Mouse (Mus musculus) stomach, postnatal 0 days (tissue): ENCODE results near the gene Vegfa. TPM values are rescaled to one million over a fixed set of nuclear protein-coding genes. Genes with fewer than 3 reads are reported as not detected.

Experiments used
- ATAC-seq: fragments of 200-750 bp; cut with Nextera tagmentation; 2 replicates; pipeline ENCODE4 v1.8.0; 2017; ENCODE audit not compliant: low FRiP score, low TSS enrichment
- DNase-seq: peaks from one replicate; pipeline ENCODE4 v3.0.0-alpha.2; 2016; ENCODE audit warnings: low spot score
- H3K27ac ChIP-seq: fragments of 300-500 bp; sonication (generic); replicated peaks from 2 replicates; pipeline ENCODE4 v1.5.1; 2014; ENCODE audit warnings: mild to moderate bottlenecking, control low read depth
- H3K27me3 ChIP-seq: fragments of 300-500 bp; sonication (generic); 2 replicates; pipeline ENCODE4 v1.6.1; 2014; ENCODE audit warnings: low read length; ENCODE audit not compliant: control insufficient read depth, insufficient read depth
- H3K36me3 ChIP-seq: fragments of 300-500 bp; sonication (generic); 2 replicates; pipeline ENCODE4 v1.6.1; 2014; ENCODE audit warnings: low read length, mixed read lengths; ENCODE audit not compliant: control insufficient read depth, insufficient read depth
- H3K4me1 ChIP-seq: fragments of 300-500 bp; sonication (generic); replicated peaks from 2 replicates; pipeline ENCODE4 v1.6.1; 2014; ENCODE audit warnings: antibody characterized with exemption; ENCODE audit not compliant: control insufficient read depth, insufficient read depth
- H3K4me2 ChIP-seq: fragments of 300-500 bp; sonication (generic); replicated peaks from 2 replicates; pipeline ENCODE4 v1.6.1; 2014; ENCODE audit warnings: low read depth, mild to moderate bottlenecking, control low read depth, moderate library complexity
- H3K4me3 ChIP-seq: fragments of 300-500 bp; sonication (generic); 2 replicates; pipeline ENCODE4 v1.5.1; 2014; ENCODE audit warnings: low read depth, low read length, control low read depth
- H3K9ac ChIP-seq: fragments of 300-500 bp; sonication (generic); 2 replicates; pipeline ENCODE4 v1.6.1; 2014; ENCODE audit warnings: mild to moderate bottlenecking, low read length, control low read depth, mixed read lengths
- H3K9me3 ChIP-seq: fragments of 300-500 bp; sonication (generic); 2 replicates; pipeline ENCODE4 v1.6.1; 2016; ENCODE audit warnings: low read length; ENCODE audit not compliant: control insufficient read depth
- CTCF ChIP-seq: IDR thresholded peaks from 2 replicates; pipeline ENCODE4 v1.5.1; 2016; ENCODE audit warnings: antibody characterized with exemption, low read depth, mild to moderate bottlenecking, moderate library complexity
- EP300 ChIP-seq: optimal IDR thresholded peaks from 2 replicates; pipeline ENCODE3; 2016; ENCODE audit warnings: antibody characterized with exemption
- WGBS: fragments of 180-500 bp; shearing (Covaris S2); extraction: QIAGEN DNeasy Blood & Tissue Kit; methylation state at CpG from one replicate; pipeline ENCODE4 v1.1.7; 2014; 5-methylcytosine and 5-hydroxymethylcytosine counted together
- polyA plus RNA-seq: library from polyadenylated mRNA; unstranded; fragments of >200 nt; fragmentation: Nextera tagmentation; extraction: Ambion mirVana; gene quantifications from 2 replicates; pipeline ENCODE4 v1.2.1, GENCODE M21; 2015

Vegfa gene
- polyA plus RNA-seq, 1 experiment from 2014 or later: 3.1 TPM

DNA sequence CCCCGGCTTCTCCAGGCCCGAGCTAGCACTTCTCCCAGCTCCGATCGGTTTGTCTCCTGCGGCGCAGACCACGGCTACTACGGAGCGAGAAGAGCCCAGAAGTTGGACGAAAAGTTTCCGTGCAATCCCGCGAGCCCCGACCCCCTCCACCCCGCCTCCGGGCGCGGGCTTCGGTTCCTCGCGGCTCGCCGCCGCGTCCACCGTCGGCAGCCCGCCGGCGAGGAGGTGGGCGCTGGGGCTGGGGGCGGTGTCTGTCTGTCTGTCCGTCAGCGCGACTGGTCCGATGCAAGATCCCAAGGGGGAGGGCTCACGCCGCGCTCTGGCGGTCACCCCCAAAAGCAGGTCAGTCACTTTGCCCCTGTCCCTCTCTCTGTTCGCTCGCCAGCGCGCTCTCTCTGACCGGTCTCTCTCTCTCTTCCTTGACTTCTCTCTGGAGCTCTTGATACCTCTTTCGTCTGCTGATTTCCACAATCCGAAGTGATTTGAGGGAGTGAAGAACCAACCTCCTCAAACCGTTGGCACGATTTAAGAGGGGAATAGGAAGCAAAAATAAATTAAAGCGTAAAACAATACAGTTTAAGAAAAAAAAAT lies 453 bp downstream of the Vegfa start:
- peak overlapping the region; percentile 90 for H3K4me3 ChIP-seq
- DNase-seq: peak; percentile 77
- TF ChIP-seq CTCF: no peak
- no peak for TF ChIP-seq EP300
- no peaks in the 10 kb centered on the region for H3K27me3 ChIP-seq
- WGBS: under 1% methylated on average over 49 of the region's 50 CpGs
- H3K36me3 ChIP-seq: no peaks in the 10 kb centered on the region
- peak overlapping the region; percentile 93 for H3K9ac ChIP-seq
- H3K4me1 ChIP-seq: peaks cover 17% of the 10 kb centered on the region; the same call in 1 of the 2 replicates
- H3K4me2 ChIP-seq: peak overlapping the region; percentile 84
- no peak for ATAC-seq
- peak overlapping the region; percentile 96 for H3K27ac ChIP-seq
- H3K9me3 ChIP-seq: no peaks in the 10 kb centered on the region

GRCm38 (mm10) chr17:46030731-46031620 lies 1.2 kb downstream of the Vegfa start:
- Histone ChIP-seq H3K9me3 (no peaks in the 10 kb centered on the region), H3K27ac (peak overlapping the region; percentile 96), H3K4me2 (peak overlapping the region; percentile 84), H3K4me3 (peak overlapping the region; percentile 90), H3K27me3 (no peaks in the 10 kb centered on the region), H3K9ac (peak overlapping the region; percentile 93), H3K4me1 (peaks cover 19% of the 10 kb centered on the region), H3K36me3 (no peaks in the 10 kb centered on the region)
- TF ChIP-seq CTCF (peak; percentile 7; the same call in 1 of the 2 replicates), EP300 (no peak)
- peak; percentile 89 for DNase-seq
- WGBS: under 1% methylated on average over 47 of the region's 92 CpGs
- peak; percentile 55 for ATAC-seq

GRCm38 (mm10) chr17:46030323-46030730 lies 1.8 kb downstream of the Vegfa start:
- TF ChIP-seq CTCF (no peak), EP300 (no peak)
- H3K4me1 ChIP-seq: peaks cover 20% of the 10 kb centered on the region
- H3K27me3 ChIP-seq: no peaks in the 10 kb centered on the region
- ATAC-seq: peak; percentile 30; the same call in 1 of the 2 replicates
- DNase-seq: peak; percentile 74
- WGBS: 2% methylated on average over 34 of the region's 43 CpGs
- peak overlapping the region; percentile 84 for H3K4me2 ChIP-seq
- H3K36me3 ChIP-seq: no peaks in the 10 kb centered on the region
- peak overlapping the region; percentile 93 for H3K9ac ChIP-seq
- peak overlapping the region; percentile 96 for H3K27ac ChIP-seq
- H3K4me3 ChIP-seq: peak overlapping the region; percentile 90
- H3K9me3 ChIP-seq: no peaks in the 10 kb centered on the region

GRCm38 (mm10) chr17:46029554-46030207 lies 2.5 kb downstream of the Vegfa start:
- TF ChIP-seq CTCF (no peak), EP300 (no peak)
- Histone ChIP-seq H3K4me1 (peaks cover 20% of the 10 kb centered on the region), H3K27ac (peak overlapping the region; percentile 96), H3K9ac (peak overlapping the region; percentile 93), H3K27me3 (no peaks in the 10 kb centered on the region), H3K4me2 (peak overlapping the region; percentile 84), H3K9me3 (no peaks in the 10 kb centered on the region), H3K36me3 (0 out of 2 replicates have a peak, but pooled peaks cover 3% of the 10 kb centered on the region), H3K4me3 (peak overlapping the region; percentile 90)
- 10% methylated on average over 7 of the region's 7 CpGs for WGBS
- DNase-seq: peak; percentile 41
- ATAC-seq: no peak

DNA sequence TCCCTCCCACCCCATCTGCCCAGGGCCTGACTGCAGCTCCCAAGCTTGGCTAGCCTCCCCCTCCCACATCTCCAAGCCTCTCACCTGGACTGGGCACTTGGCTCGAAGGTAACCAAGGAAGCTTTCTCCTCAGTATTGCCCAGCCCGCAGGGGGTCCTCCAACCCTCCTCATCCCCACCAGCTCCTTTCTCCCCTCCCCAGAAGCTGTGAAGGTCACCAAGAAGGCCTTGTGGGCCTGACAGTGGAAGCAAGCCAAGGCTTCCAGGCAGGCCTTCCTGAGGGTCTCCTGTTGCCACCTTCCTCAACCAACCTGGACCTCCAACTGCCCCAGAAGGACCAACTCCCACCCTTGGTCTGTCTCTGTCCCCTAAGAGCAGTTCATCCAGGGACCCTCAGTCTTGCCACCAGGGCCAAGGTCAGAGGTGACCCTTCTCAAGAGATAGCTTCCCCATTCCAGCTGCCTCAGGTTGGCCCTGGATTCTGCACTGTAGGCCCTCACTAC lies 3.1 kb downstream of the Vegfa start:
- DNase-seq: no peak
- 39% methylated on average over 2 of the region's 2 CpGs for WGBS
- H3K27ac ChIP-seq: peak overlapping the region; percentile 96

More for the DNA sequence above, 3.1 kb downstream of the Vegfa start:
- Histone ChIP-seq H3K36me3 (peaks cover 7% of the 10 kb centered on the region), H3K4me2 (peak overlapping the region; percentile 84), H3K9ac (peak overlapping the region; percentile 93), H3K27me3 (no peaks in the 10 kb centered on the region), H3K9me3 (no peaks in the 10 kb centered on the region), H3K4me3 (peak overlapping the region; percentile 90), H3K4me1 (peaks cover 20% of the 10 kb centered on the region)
- ATAC-seq: no peak
- no peak for TF ChIP-seq CTCF
- TF ChIP-seq EP300: no peak
